Mouse (Mus musculus): Measurements from ENCODE around the gene Stat5a. TPM values are rescaled to one million over a fixed set of nuclear protein-coding genes. Genes with fewer than 3 reads are reported as not detected.

The Stat5a gene
- polyA plus RNA-seq, 1 experiment = 136 TPM

GRCm38 (mm10) chr11:100905929-100906328 lies 46.8 kb downstream of the Stat5a start:
- no peak overlapping the region for H3K4me3 ChIP-seq (ENCODE audit: control insufficient read depth, insufficient read depth, low read length)
- peaks cover 80% of the 10 kb centered on the region for H3K36me3 ChIP-seq (ENCODE audit: control insufficient read depth, insufficient read depth, low read length)
- no peak for TF ChIP-seq CTCF (IDR thresholded peaks at IDR 0.05; ENCODE audit: borderline replicate concordance, control insufficient read depth, extremely low read depth, insufficient read depth, low read length, poor library complexity)
- no peak for TF ChIP-seq POLR2A (IDR thresholded peaks at IDR 0.05; ENCODE audit: control insufficient read depth, extremely low read depth, insufficient read depth, low read length, poor library complexity)
- no peaks in the 10 kb centered on the region for H3K27me3 ChIP-seq (ENCODE audit: control insufficient read depth, insufficient read depth, low read length)
- no peak for DNase-seq
- 50% methylated on average over 1 of the region's 1 CpGs for WGBS
- no peaks in the 10 kb centered on the region for H3K4me1 ChIP-seq (replicated peaks; ENCODE audit: control insufficient read depth, insufficient read depth, low read length)
- H3K27ac ChIP-seq (ENCODE audit: control insufficient read depth, insufficient read depth, low read length) = no peak overlapping the region

DNA sequence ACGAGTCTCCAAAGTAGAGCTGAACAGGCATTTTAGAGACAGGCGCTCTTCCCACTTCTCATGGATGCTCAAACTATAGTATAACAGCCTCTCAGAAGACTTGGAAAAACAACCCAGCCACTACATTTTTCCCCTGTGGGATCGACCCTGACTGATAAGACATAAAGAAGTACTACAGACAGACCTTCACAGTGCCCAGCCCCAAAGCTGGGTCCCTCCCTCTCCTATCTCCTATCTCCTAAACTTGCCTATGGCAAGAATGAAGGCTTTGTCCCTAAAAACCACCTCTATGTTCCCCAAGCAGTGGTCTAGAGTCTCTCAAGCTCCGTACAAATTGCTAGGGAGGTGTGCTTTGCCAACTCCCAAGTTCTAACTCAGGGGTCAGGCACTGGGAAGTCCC lies 47.7 kb downstream of the Stat5a start:
- no peak for DNase-seq
- Histone ChIP-seq H3K27me3 (ENCODE audit: control insufficient read depth, insufficient read depth, low read length) (no peaks in the 10 kb centered on the region), H3K4me3 (ENCODE audit: control insufficient read depth, insufficient read depth, low read length) (no peak overlapping the region), H3K36me3 (ENCODE audit: control insufficient read depth, insufficient read depth, low read length) (peaks cover 71% of the 10 kb centered on the region), H3K27ac (ENCODE audit: control insufficient read depth, insufficient read depth, low read length) (no peak overlapping the region), H3K4me1 (replicated peaks; ENCODE audit: control insufficient read depth, insufficient read depth, low read length) (no peaks in the 10 kb centered on the region)
- TF ChIP-seq POLR2A (IDR thresholded peaks at IDR 0.05; ENCODE audit: control insufficient read depth, extremely low read depth, insufficient read depth, low read length, poor library complexity) (no peak), CTCF (IDR thresholded peaks at IDR 0.05; ENCODE audit: borderline replicate concordance, control insufficient read depth, extremely low read depth, insufficient read depth, low read length, poor library complexity) (no peak)
- 92% methylated on average over 4 of the region's 4 CpGs for WGBS

- no peaks in the 10 kb centered on the region for H3K4me1 ChIP-seq (replicated peaks; ENCODE audit: control insufficient read depth, insufficient read depth, low read length)
- DNase-seq = no peak
- H3K4me3 ChIP-seq (ENCODE audit: control insufficient read depth, insufficient read depth, low read length) = no peak overlapping the region
- peaks cover 60% of the 10 kb centered on the region for H3K36me3 ChIP-seq (ENCODE audit: control insufficient read depth, insufficient read depth, low read length)
- no peak overlapping the region for H3K27ac ChIP-seq (ENCODE audit: control insufficient read depth, insufficient read depth, low read length)
- 92% methylated on average over 2 of the region's 2 CpGs for WGBS
- H3K27me3 ChIP-seq (ENCODE audit: control insufficient read depth, insufficient read depth, low read length) = no peaks in the 10 kb centered on the region
- TF ChIP-seq CTCF (IDR thresholded peaks at IDR 0.05; ENCODE audit: borderline replicate concordance, control insufficient read depth, extremely low read depth, insufficient read depth, low read length, poor library complexity) = no peak
- TF ChIP-seq POLR2A (IDR thresholded peaks at IDR 0.05; ENCODE audit: control insufficient read depth, extremely low read depth, insufficient read depth, low read length, poor library complexity) = no peak
Measured at GRCm38 (mm10) chr11:100908112-100908511, 49.0 kb downstream of the Stat5a start.

DNA sequence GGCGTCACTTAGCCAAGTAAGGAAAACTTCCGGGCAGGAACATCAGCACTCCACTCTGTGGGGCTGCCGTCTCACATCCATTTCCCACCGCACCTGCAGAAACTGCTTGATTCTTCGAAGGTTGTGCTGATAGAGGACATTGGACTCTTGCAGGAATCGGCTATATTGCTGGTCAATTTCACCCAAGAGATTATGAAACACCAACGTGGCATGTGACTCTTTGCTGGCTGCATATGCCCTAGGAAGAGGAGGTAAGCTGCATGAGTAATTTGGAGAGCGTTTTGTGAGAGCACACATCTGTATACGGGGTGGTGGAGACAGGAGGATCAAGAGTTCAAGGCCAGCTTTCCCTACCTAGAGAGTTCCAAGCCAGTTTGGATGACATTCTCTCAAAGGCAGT lies 49.4 kb downstream of the Stat5a start:
- no peak overlapping the region for H3K4me3 ChIP-seq (ENCODE audit: control insufficient read depth, insufficient read depth, low read length)
- peaks cover 55% of the 10 kb centered on the region for H3K36me3 ChIP-seq (ENCODE audit: control insufficient read depth, insufficient read depth, low read length)
- 96% methylated on average over 9 of the region's 9 CpGs for WGBS
- no peaks in the 10 kb centered on the region for H3K4me1 ChIP-seq (replicated peaks; ENCODE audit: control insufficient read depth, insufficient read depth, low read length)
- no peak for TF ChIP-seq CTCF (IDR thresholded peaks at IDR 0.05; ENCODE audit: borderline replicate concordance, control insufficient read depth, extremely low read depth, insufficient read depth, low read length, poor library complexity)
- no peak for TF ChIP-seq POLR2A (IDR thresholded peaks at IDR 0.05; ENCODE audit: control insufficient read depth, extremely low read depth, insufficient read depth, low read length, poor library complexity)
- DNase-seq = no peak
- H3K27ac ChIP-seq (ENCODE audit: control insufficient read depth, insufficient read depth, low read length) = no peak overlapping the region
- no peaks in the 10 kb centered on the region for H3K27me3 ChIP-seq (ENCODE audit: control insufficient read depth, insufficient read depth, low read length)

DNA sequence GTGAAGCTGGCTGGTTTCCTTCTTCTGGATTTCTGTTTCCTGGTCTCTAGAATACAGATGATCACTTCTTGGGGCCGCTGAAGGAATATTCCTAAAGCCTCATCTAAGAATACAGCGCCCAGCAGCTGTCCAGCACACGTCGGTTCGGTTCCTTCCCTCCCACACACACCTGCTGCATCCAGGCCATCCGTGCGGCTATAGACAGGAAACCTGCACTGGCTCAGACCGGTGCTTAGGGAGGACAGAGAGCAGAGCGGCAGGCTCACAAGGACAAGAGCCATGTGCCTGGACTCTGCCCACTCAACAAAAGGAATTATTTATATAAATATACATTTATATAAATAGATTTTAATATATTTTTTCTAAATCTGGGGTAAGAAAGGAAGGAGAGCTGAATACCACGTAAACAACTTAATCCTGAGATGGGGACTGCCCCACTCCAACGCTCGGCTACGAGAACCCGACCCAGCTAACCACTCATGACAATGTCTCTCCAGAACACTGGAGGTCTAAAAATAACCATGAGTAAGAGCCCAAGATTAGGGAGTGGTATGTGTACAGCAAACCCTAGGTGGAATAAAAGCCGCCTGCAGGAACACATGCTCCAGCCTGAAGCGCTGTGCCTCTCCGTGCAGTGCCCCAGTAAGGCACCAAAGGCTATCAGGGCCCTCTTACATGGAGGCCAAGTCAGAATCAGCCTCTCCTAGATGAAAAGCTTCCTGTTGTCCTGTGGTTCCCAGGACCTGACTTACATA lies 53.4 kb downstream of the Stat5a start:
- 94% methylated on average over 17 of the region's 17 CpGs for WGBS
- TF ChIP-seq POLR2A (IDR thresholded peaks at IDR 0.05; ENCODE audit: control insufficient read depth, extremely low read depth, insufficient read depth, low read length, poor library complexity) (no peak), CTCF (IDR thresholded peaks at IDR 0.05; ENCODE audit: borderline replicate concordance, control insufficient read depth, extremely low read depth, insufficient read depth, low read length, poor library complexity) (no peak)
- Histone ChIP-seq H3K36me3 (ENCODE audit: control insufficient read depth, insufficient read depth, low read length) (peaks cover 19% of the 10 kb centered on the region), H3K27me3 (ENCODE audit: control insufficient read depth, insufficient read depth, low read length) (no peaks in the 10 kb centered on the region), H3K27ac (ENCODE audit: control insufficient read depth, insufficient read depth, low read length) (no peak overlapping the region), H3K4me1 (replicated peaks; ENCODE audit: control insufficient read depth, insufficient read depth, low read length) (0 out of 2 replicates have a peak, but pooled peaks cover 2% of the 10 kb centered on the region), H3K4me3 (ENCODE audit: control insufficient read depth, insufficient read depth, low read length) (no peak overlapping the region)
- DNase-seq = no peak

DNA sequence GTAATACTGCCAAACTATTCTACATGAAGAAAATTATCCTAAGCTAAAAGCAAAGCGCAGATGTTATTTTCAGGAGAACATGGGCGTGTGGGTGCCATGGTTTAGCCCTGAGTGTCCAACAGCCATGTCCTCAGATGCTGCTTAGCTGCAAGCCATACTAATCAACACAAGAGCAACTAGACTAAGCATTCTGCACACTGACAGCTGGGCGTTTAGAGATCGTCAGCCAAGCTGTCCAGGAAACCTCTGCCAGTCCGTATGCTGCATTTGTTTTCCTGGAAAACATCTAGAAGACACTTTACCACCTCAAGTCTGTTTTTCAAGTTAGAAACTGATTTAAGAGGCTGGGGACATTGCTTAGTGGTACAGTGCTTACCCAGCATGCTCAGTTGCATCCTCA lies 55.3 kb downstream of the Stat5a start:
- Histone ChIP-seq H3K27ac (ENCODE audit: control insufficient read depth, insufficient read depth, low read length) (no peak overlapping the region), H3K4me1 (replicated peaks; ENCODE audit: control insufficient read depth, insufficient read depth, low read length) (0 out of 2 replicates have a peak, but pooled peaks cover 2% of the 10 kb centered on the region), H3K36me3 (ENCODE audit: control insufficient read depth, insufficient read depth, low read length) (peaks cover 12% of the 10 kb centered on the region; the same call in 1 of the 2 replicates), H3K27me3 (ENCODE audit: control insufficient read depth, insufficient read depth, low read length) (no peaks in the 10 kb centered on the region), H3K4me3 (ENCODE audit: control insufficient read depth, insufficient read depth, low read length) (no peak overlapping the region)
- 91% methylated on average over 5 of the region's 5 CpGs for WGBS
- no peak for DNase-seq
- no peak for TF ChIP-seq CTCF (IDR thresholded peaks at IDR 0.05; ENCODE audit: borderline replicate concordance, control insufficient read depth, extremely low read depth, insufficient read depth, low read length, poor library complexity)
- no peak for TF ChIP-seq POLR2A (IDR thresholded peaks at IDR 0.05; ENCODE audit: control insufficient read depth, extremely low read depth, insufficient read depth, low read length, poor library complexity)
